Comparison of ENCODE assay signal across 10 mouse cellular contexts in the genomic region with DNA sequence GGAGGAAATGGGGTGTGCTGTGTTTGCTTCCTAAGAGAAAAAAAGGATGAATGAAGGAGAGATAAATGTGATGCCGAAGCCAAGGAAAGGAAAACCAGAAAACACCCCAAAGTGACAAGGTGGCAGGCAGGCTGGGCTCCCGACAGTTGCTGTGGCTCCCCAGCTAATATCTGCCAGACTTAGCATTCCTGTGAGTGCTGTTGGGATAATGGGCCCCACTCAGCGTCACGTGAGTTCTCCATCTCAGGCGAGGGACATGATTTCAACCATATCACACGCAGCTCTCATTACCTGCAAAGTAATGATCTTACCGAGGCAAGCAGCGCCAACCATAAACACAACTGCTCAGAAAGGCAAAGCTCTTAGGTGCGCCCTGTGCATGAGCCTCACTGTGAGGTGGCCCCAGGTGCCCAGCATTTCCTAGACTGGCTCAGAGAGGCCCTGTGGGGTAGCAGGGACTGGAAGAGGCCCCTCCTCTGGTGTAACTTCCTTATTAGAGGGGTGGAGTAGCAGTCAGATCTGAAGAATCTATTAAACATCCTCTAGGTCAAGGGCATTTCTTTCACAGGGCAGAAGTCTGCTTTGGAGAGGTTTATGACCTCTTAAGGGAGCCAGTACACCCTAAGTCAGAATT. TPM values are rescaled to one million over a fixed set of nuclear protein-coding genes. Genes with fewer than 3 reads are reported as not detected.
A peak's percentile ranks its signal among the peaks of the same experiment; 100 is the strongest.
DNase-seq lines count a peak whose midpoint lies in the region; ATAC-seq lines count a peak whose summit lies in the region.
"Had no signal": no experiment of that assay in that cellular context is flagged by ENCODE, and none has a peak within 500 bp of the region (broad histone marks: within the 10 kb centered on the region; RNA-seq: fewer than 3 reads in every experiment).

No protein-coding gene starts in this region.

- DNase-seq in kidney, adult 18-20 months: no peak
- DNase-seq in thymus, postnatal 4 days: no peak
- DNase-seq in gastrocnemius, postnatal 10 days: no peak
- DNase-seq in layer of hippocampus, postnatal 25 days (ENCODE audit: extremely low spot score in 1 of 2, low spot score in 1 of 2): no peak
- DNase-seq: kidney, postnatal 25 days had no signal

- 39% methylated on average over 9 of the region's 9 CpGs for WGBS in kidney, embryonic 16.5 days
- 24% methylated on average over 9 of the region's 9 CpGs for whole genome bisulfite sequencing in embryonic facial prominence, embryonic 13.5 days
- 20% methylated on average over 9 of the region's 9 CpGs for WGBS in hindbrain, embryonic 15.5 days
- 21% methylated on average over 9 of the region's 9 CpGs for WGBS in neural tube, embryonic 13.5 days

- ATAC-seq in kidney, embryonic 16.5 days (ENCODE audit: low FRiP score, low TSS enrichment): peak; percentile 63; the same call in 1 of the 2 replicates
- peak; percentile 62; the same call in 1 of the 2 replicates for ATAC-seq in embryonic facial prominence, embryonic 13.5 days (ENCODE audit: insufficient number of reproducible peaks, insufficient read depth, low FRiP score, low TSS enrichment, low read depth)
- ATAC-seq in hindbrain, embryonic 15.5 days (ENCODE audit: low FRiP score, low read depth): peak; percentile 60
- ATAC-seq in neural tube, embryonic 13.5 days (ENCODE audit: low read depth): peak; percentile 76

- H3K27ac ChIP-seq in kidney, embryonic 16.5 days (ENCODE audit: low read length): peak overlapping the region; percentile 24; the same call in 1 of the 2 replicates
- H3K27ac ChIP-seq in embryonic facial prominence, embryonic 13.5 days: peak overlapping the region; percentile 44
- H3K27ac ChIP-seq in hindbrain, embryonic 15.5 days (replicated peaks): 0 out of 2 replicates have a peak overlapping the region, but pooled peaks have one; percentile 10
- peak overlapping the region; percentile 64 for H3K27ac ChIP-seq in neural tube, embryonic 13.5 days (replicated peaks)

- H3K9me3 ChIP-seq in kidney, embryonic 16.5 days (ENCODE audit: low read length): peaks cover 16% of the 10 kb centered on the region
- peaks cover 8% of the 10 kb centered on the region; the same call in 1 of the 2 replicates for H3K9me3 ChIP-seq in embryonic facial prominence, embryonic 13.5 days
- H3K9me3 ChIP-seq in hindbrain, embryonic 15.5 days: no peaks in the 10 kb centered on the region
- H3K9me3 ChIP-seq in neural tube, embryonic 13.5 days: peaks cover 18% of the 10 kb centered on the region; the same call in 1 of the 2 replicates

- peaks cover 30% of the 10 kb centered on the region for H3K4me1 ChIP-seq in kidney, embryonic 16.5 days (ENCODE audit: insufficient read depth, low read length)
- peaks cover 33% of the 10 kb centered on the region for H3K4me1 ChIP-seq in embryonic facial prominence, embryonic 13.5 days
- peaks cover 18% of the 10 kb centered on the region for H3K4me1 ChIP-seq in hindbrain, embryonic 15.5 days (replicated peaks)
- peaks cover 32% of the 10 kb centered on the region for H3K4me1 ChIP-seq in neural tube, embryonic 13.5 days (replicated peaks)

- no peak overlapping the region for H3K9ac ChIP-seq in kidney, embryonic 16.5 days (replicated peaks; ENCODE audit: low read length)
- H3K9ac ChIP-seq in embryonic facial prominence, embryonic 13.5 days: peak overlapping the region; percentile 27; the same call in 1 of the 2 replicates
- H3K9ac ChIP-seq in hindbrain, embryonic 15.5 days: peak overlapping the region; percentile 9; the same call in 1 of the 2 replicates
- peak overlapping the region; percentile 34; the same call in 1 of the 2 replicates for H3K9ac ChIP-seq in neural tube, embryonic 13.5 days

- peaks cover 9% of the 10 kb centered on the region; the same call in 1 of the 2 replicates for H3K36me3 ChIP-seq in kidney, embryonic 16.5 days (ENCODE audit: insufficient read depth, low read length)
- peaks cover 17% of the 10 kb centered on the region for H3K36me3 ChIP-seq in embryonic facial prominence, embryonic 13.5 days
- no peaks in the 10 kb centered on the region for H3K36me3 ChIP-seq in hindbrain, embryonic 15.5 days
- H3K36me3 ChIP-seq in neural tube, embryonic 13.5 days: peaks cover 14% of the 10 kb centered on the region

- H3K27me3 ChIP-seq in kidney, embryonic 16.5 days (ENCODE audit: insufficient read depth, low read length): no peaks in the 10 kb centered on the region
- no peaks in the 10 kb centered on the region for H3K27me3 ChIP-seq in embryonic facial prominence, embryonic 13.5 days
- H3K27me3 ChIP-seq in hindbrain, embryonic 15.5 days: no peaks in the 10 kb centered on the region
- no peaks in the 10 kb centered on the region for H3K27me3 ChIP-seq in neural tube, embryonic 13.5 days

- no peak overlapping the region for H3K4me3 ChIP-seq in kidney, embryonic 16.5 days (ENCODE audit: low read length)
- H3K4me3 ChIP-seq in embryonic facial prominence, embryonic 13.5 days: no peak overlapping the region
- H3K4me3 ChIP-seq in hindbrain, embryonic 15.5 days: no peak overlapping the region
- H3K4me3 ChIP-seq in neural tube, embryonic 13.5 days: no peak overlapping the region
- H3K4me3 ChIP-seq: erythroblast, embryonic 14.5 days had no signal

- no peak overlapping the region for H3K4me2 ChIP-seq in kidney, embryonic 16.5 days (replicated peaks; ENCODE audit: low read depth, low read length)
- H3K4me2 ChIP-seq in embryonic facial prominence, embryonic 13.5 days: peak overlapping the region; percentile 28; the same call in 1 of the 2 replicates
- H3K4me2 ChIP-seq in hindbrain, embryonic 15.5 days: peak overlapping the region; percentile 16
- H3K4me2 ChIP-seq in neural tube, embryonic 13.5 days: peak overlapping the region; percentile 22

RNA-seq across cellular contexts. Expression of a gene that starts 41.9 kb away (rescaled TPM):
- 60.8 and 68.7 TPM in 2 replicates for polyA plus RNA-seq in kidney, embryonic 16.5 days (2015; fragmentation: Nextera tagmentation; extraction: Ambion mirVana)
- polyA plus RNA-seq in embryonic facial prominence, embryonic 13.5 days (2015; fragmentation: Nextera tagmentation; extraction: Ambion mirVana): 89.4 and 93.5 TPM in 2 replicates
- polyA plus RNA-seq in hindbrain, embryonic 15.5 days (2015; fragmentation: Nextera tagmentation; extraction: Ambion mirVana): 72.6 and 82.7 TPM in 2 replicates
- polyA plus RNA-seq in neural tube, embryonic 13.5 days (2015; fragmentation: Nextera tagmentation; extraction: Ambion mirVana): 75.4 and 91.9 TPM in 2 replicates
- total RNA-seq in gastrocnemius, postnatal 10 days (2021): 10 to 100 TPM in 1 of 2 experiments, 1 to 10 TPM in 1; 7.0 to 11.3 TPM
- total RNA-seq in layer of hippocampus, postnatal 25 days (2021): 10 to 100 TPM; 49.3 to 69.1 TPM

Comparison
In these comparisons a context has a peak if more than half of its experiments do, and no peak if none do; other contexts are left out.
1. H3K27ac ChIP-seq: peak in every context shown above with its lines; median percentile 64 in neural tube, embryonic 13.5 days; 44 in embryonic facial prominence, embryonic 13.5 days; 24 in kidney, embryonic 16.5 days; 10 in hindbrain, embryonic 15.5 days.